Mouse (Mus musculus) erythroblast, adult 5-6 weeks (primary cell): ENCODE data around the gene Ssr2. TPM values are rescaled to one million over a fixed set of nuclear protein-coding genes. Genes with fewer than 3 reads are reported as not detected.

Experiments
- ATAC-seq: replicated peaks from 2 replicates; pipeline ENCODE4 v1.8.0; 2016; ENCODE audit warnings: moderate number of reproducible peaks, mild to moderate bottlenecking, moderate TSS enrichment, inconsistent platforms; ENCODE audit not compliant: poor library complexity, low FRiP score, severe bottlenecking
- total RNA-seq, 2 experiments: library from RNA; stranded (forward) in 1 of 2; stranded (reverse) in 1 of 2; fragments of 150-400 nt in 1 of 2; fragments of 200-764, 138-1000 nt in 1 of 2; gene quantifications; 2 replicates each; pipeline versions ENCODE4 v1.2.3 to v1.2.4; 2015 to 2017; ENCODE audit warnings: low replicate concordance in 2 of 2

The Ssr2 gene
- total RNA-seq, 2 experiments from 2014 or later, result 35.9 to 91.8 TPM

DNA sequence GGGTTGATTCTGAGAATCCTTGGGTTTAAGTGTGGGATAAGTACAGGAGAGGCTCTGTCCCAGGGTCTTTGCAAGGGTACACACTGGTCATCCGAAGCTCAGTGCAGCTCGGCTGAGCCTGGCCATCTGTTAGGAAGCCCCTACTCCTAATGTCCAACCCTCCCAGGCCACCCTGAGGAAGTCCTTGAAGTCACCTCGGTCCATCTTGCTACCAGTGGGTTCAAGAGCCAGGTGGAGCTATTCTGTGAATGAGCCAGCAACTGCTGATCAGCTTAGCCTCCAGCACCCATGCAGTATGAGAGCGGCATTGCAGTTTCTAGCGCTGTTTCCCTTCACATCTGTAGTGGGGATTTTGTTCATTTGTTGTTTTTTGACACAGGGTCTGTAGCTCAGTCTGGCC, 35.6 kb upstream of the Ssr2 start:
- ATAC-seq, result no peak

- no peak for ATAC-seq
Observed at GRCm38 (mm10) chr3:88541622-88542401, 33.9 kb upstream of the Ssr2 start.

- no peak for ATAC-seq
Observed at GRCm38 (mm10) chr3:88542486-88542885, 33.2 kb upstream of the Ssr2 start.

GRCm38 (mm10) chr3:88543174-88543573, 32.5 kb upstream of the Ssr2 start:
- ATAC-seq, result no peak

DNA sequence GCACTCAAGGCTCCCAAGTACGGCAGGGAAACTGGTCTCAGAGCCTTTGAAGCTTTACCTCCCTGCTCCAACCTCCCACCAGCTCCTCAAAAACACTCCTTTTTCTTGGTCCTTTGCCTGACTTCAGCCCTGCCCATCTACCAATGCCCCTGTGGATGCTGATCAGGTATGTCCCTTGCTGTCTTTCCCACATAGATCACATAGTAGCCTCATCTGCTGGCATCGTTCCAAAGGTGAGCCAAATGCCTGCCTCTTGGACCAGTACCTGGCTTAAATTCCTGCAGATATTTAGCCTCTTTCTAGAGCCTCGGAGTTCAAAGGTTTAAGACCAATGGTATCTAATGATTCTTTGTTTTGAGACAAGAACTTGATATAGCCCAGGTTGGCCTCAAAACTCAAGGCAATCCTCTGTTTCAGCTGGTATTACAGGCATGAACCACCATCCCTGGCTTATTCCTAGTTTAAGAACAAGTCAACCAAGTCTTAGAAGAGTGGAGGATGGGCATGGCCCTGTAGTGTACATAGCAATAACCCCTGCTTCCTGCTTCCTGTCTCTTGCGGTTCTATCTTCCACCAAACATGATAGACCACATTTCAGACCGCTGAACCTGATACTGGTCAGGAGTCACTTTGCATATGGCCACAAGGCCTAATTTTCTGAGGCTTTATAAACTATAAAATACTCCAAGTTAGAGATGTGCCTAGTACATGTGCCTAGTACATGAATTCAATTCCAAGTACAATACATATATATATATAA, 31.8 kb upstream of the Ssr2 start:
- ATAC-seq, result no peak

- ATAC-seq, result no peak
Observed at GRCm38 (mm10) chr3:88544514-88544913, 31.2 kb upstream of the Ssr2 start.

DNA sequence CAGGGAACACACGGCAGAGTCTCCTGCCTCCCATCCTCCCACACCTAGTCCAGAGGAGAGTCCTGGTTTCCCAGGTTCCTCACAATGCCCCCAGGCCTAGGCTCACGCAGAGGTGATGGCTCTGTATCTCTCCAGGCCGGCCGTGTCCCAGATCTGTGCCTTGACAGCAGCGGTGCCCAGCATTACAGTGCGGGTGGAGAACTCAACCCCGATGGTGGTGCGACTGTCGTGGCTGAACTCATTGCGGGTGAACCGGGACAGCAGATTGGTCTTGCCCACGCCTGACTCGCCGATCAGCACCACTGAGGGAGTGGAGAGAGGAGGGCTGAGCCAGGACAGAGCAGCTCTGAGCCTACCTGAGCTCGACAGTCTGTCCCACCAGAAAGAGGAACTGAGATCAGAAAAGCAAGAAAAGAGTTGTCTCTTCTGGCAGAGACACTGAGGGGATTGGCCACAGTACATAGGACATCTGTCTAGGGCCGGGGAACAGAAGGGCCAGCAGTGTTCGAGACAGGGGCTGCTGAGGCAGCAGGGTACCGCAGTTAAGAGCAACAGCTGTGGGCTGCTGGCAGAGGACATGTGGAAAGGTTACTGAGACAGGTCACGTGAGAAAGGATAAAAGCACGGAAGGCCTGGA, 30.6 kb upstream of the Ssr2 start:
- ATAC-seq, result no peak

DNA sequence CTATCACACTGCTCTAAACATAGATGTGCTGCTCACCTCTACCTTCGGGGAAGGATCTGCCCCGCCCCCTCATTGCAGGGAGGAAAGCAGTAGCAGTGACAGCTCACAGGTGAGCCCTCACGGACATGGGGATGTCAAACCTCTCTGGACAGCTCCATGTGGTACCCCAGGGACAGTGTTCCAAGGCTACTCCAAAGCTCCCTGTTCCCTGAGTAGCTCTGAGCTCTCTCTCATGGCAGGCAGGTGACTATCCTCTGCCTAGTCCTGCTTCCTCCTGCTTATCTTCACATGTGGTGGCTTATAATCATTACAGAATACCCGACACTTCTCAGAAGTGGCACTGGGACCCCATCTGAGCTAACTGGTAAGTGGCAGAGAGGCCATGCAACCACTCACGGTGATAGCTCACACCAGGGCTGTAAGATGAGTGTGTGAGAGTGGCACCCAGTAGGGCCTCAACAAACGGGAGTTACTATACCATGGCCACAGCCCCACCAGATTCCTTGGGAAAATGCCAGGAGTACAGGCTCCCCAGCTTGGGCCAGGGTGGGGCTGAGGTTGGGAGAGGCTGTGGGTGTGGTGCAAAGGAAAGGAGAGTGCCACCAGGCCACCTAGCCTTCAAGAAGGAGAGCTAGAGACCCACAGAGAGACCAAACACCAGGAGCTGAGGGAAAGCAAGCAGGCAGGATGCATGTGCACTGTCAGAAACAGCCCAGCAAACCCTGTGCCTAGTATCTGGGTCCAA, 28.8 kb upstream of the Ssr2 start:
- ATAC-seq, result 0 out of 2 replicates have a peak, but pooled peaks have one; percentile 17

DNA sequence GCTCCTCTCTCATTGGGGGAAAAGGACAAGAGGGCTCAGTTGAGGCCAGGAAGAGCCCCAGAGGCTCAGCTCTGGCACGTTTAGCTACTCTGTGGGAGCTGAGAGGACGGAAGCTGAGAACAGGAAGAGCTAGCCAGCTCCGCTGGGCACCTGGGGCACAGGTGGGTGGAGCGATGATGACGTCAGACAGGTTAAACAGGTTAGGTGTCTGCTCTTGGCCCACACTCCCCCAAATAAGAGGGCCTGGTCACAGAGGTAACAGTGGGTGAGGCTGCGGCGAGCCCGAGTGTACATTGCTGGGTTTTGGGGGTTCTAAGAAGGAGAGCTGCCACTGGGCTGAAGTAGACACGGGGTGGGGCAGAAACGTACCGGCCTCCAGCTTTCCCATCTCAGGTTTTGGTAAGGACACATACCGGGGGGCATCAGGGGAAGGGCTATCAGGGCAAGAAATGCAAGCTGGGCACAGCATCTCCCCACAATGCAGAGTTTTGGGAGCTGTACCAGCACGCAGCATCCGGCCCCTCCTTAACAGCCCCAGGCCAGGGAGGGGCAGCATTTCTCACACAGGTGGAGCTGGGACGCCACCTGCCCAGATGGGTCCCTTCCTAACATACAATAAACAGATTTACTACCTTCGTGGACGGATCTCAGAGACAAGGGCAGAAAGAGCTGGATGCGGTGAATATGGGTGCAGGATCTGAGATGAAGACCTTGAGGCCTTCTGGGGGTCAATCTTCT, 27.3 kb upstream of the Ssr2 start, which contains the start of gene Rab25:
Gene Rab25, minus strand, starts transcription at position 121 of the 738 bp plus-strand sequence.
- ATAC-seq, result no peak

DNA sequence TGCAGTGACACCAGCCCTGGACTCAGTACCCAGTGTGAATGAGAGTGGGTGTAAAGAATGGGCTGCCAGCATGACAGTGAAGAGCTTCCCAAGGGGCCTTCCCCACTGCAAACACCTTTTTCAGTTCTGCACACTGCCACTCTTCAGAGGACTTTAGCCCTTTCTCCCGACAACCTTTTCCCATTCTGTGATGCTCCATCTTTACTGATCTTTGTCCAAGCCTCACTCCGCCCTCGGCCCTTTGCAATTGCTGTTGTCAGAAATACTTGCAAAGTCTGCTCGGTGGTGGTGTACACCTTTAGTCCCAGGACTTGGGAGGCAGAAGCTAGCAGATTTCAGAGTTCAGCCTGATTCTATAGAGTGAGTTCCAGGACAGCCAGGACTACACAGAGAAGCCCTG, 24.1 kb upstream of the Ssr2 start:
- ATAC-seq, result no peak

GRCm38 (mm10) chr3:88552082-88552645, 23.5 kb upstream of the Ssr2 start:
- ATAC-seq, result 0 out of 2 replicates have a peak, but pooled peaks have one; percentile 4

- ATAC-seq, result peak; percentile 92
Observed at GRCm38 (mm10) chr3:88552676-88553524, 22.8 kb upstream of the Ssr2 start, which contains the start of gene Lamtor2. Gene Lamtor2, minus strand, starts transcription at chr3:88553074.

- peak; percentile 69 for ATAC-seq
Observed at GRCm38 (mm10) chr3:88553525-88553879, 22.2 kb upstream of the Ssr2 start, which contains the start of gene Ubqln4. Gene Ubqln4, plus strand, starts transcription at chr3:88553758.

- ATAC-seq, result peak; percentile 41
Observed at GRCm38 (mm10) chr3:88553880-88554586, 21.6 kb upstream of the Ssr2 start.

DNA sequence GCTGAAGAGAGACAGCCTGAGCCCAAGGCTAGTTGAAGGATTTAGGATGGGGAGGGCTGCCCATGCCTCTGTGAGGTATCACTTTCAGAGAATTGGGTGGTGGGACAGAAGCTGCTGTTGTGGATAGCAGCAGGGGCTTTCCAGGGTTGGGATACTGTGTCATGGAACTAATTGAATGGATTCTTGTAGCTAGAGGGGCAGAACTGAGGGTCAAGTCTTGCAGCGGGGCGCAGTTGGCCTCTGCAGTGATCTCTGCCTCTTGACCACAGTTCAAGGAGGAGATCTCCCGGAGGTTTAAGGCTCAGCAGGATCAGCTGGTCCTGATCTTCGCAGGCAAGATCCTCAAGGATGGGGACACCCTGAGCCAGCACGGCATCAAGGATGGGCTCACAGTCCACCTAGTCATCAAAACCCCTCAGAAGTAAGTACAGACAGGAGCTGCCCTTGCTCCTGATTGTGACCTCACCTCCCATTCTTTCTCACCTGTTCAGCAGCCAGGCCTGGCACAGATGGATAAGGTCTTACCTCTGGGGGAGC, 20.5 kb upstream of the Ssr2 start:
- ATAC-seq, result no peak

- ATAC-seq, result no peak
Observed at GRCm38 (mm10) chr3:88555731-88556130, 19.9 kb upstream of the Ssr2 start.

DNA sequence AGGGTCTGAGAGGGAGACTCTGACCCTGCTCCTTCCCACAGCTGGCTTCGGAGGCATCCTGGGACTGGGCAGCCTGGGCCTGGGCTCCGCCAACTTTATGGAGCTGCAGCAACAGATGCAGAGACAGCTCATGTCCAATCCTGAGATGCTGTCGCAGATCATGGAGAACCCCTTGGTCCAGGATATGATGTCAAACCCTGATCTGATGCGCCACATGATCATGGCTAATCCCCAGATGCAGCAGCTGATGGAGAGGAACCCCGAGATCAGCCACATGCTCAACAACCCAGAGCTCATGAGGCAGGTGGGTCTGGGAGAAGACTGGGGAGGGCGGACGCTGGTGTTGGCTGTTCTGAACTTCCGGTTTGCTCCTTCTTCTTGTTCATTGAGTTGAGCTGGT, 19.1 kb upstream of the Ssr2 start:
- no peak for ATAC-seq
